Mouse (Mus musculus): ENCODE results near the gene Dpf3.

The Dpf3 gene

DNA sequence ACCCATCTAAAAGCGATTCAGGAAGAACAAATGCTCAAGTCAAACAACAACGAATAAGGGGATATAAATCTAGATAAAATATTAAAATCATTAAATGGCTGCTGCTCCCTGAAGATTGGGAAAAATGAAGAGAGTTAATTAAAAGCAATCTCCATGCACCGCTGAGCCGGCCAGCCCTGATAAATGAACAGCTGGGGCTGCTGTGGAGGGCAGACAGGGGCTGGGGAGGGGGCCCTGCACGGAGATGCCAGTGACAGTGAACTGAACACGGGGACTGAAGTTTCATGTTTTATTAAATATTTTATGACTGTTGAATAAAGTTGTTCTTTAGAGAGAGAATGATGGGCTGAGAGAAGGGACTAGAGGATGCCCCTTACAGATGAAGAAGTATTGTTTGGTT, 12.1 kb downstream of the Dpf3 start:
- in situ Hi-C loops (cut with MboI; ENCODE audit: unreplicated experiment in 2 of 2), result loop anchor here (25.0 kb wide), 2 partner anchors 763 to 988 kb away; no protein-coding TSS in a partner anchor

DNA sequence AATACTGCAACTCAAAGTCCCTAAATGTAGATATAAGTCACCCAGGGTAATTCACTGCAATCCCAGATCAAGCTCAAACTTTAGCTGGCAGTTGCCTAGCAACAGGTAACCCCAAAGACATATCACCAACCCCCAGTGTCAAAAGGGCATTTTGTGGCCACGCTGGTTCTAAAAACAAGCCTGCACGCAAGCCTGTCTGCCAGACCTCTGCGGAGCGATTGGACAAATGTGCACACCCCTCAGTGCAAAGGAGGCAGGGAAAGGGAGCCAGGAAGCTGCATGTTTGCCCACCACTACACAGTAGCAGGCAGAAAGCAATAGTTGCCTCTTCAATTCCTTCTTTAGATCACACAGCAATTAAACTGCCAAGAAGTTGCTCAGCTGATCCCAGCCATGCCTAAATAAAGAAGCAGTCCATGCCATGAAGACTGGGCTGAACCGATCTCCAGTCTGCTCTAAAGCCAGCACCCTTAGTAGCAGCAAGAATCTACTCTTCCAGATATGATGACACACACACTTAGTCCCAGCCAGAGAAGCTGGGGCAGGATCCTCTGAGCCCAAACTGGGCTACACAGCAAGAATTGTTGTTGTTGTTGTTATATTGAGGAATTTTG, 13.4 kb downstream of the Dpf3 start:
- in situ Hi-C loops (cut with MboI; ENCODE audit: unreplicated experiment in 2 of 2), result no loop called here

DNA sequence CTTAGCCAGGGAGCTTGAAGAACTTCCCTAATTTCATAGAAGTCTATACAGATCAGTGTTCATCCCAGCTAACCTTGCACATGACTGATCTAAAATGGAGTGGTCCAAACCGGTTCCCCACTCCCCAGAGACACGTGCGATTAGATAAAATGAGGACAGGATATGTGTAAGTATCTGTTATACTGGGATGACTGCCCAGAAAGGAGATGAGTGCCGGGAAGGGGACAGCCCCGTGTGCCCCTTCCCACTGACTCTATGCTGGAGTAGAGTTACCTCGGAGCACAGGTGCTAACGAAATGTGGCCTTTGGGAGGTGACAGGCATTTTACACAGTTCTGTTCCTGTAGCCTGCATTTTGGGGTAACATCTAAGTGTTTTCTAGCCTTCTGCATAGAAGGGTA, 15.8 kb downstream of the Dpf3 start:
- in situ Hi-C loops (cut with MboI; ENCODE audit: unreplicated experiment in 2 of 2), result no loop called here

GRCm38 (mm10) chr12:83470085-83470484, 17.4 kb downstream of the Dpf3 start:
- in situ Hi-C loops (cut with MboI; ENCODE audit: unreplicated experiment in 2 of 2), result no loop called here

DNA sequence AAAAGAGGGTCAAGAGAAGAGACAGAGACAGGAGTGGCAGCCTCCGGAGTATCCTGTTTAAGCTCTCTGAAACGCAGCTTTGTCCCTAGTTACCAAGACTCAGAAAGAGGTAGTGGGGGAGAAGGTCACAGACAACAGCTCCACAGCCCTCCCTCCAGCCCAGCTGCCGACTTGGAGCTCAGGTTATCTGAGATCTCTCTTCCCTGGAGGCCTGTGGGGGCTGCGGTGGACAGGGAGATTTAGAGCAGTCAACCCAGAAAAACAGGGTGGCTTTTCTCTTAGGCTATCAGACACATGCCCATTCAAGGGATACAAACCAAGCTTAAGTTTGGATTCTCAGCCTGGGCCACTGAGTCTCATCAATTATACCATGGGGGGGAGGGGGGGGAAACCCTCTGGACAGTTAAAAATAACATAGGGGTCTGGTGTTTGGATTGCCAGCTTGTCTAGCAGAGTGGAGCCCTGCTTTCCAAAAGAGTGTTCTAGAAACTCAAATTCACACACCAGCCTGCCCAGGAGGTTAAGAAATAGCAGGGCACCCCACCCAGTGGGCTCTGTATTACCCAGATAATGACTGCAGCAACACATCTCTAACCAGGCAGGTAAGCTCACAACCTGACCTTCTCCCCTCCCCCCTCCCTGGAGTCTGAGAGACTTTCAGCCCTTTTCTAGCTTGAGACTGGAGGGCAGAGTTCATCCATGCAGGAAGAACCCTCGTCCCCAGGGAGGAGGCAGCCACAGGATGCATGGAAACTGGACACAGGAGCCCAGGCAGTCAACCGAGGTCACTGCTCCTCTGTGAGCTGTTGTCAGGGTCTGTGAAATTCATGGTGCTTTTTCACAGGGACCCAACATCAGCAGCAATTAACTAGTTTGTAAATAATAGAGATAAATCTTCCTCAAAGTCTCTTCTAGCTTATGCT, 20.7 kb downstream of the Dpf3 start:
- in situ Hi-C loops (cut with MboI; ENCODE audit: unreplicated experiment in 2 of 2), result no loop called here

GRCm38 (mm10) chr12:83466053-83466452, 21.5 kb downstream of the Dpf3 start:
- in situ Hi-C loops (cut with MboI; ENCODE audit: unreplicated experiment in 2 of 2), result no loop called here

GRCm38 (mm10) chr12:83460272-83460671, 27.2 kb downstream of the Dpf3 start:
- in situ Hi-C loops (cut with MboI; ENCODE audit: unreplicated experiment in 2 of 2), result no loop called here

DNA sequence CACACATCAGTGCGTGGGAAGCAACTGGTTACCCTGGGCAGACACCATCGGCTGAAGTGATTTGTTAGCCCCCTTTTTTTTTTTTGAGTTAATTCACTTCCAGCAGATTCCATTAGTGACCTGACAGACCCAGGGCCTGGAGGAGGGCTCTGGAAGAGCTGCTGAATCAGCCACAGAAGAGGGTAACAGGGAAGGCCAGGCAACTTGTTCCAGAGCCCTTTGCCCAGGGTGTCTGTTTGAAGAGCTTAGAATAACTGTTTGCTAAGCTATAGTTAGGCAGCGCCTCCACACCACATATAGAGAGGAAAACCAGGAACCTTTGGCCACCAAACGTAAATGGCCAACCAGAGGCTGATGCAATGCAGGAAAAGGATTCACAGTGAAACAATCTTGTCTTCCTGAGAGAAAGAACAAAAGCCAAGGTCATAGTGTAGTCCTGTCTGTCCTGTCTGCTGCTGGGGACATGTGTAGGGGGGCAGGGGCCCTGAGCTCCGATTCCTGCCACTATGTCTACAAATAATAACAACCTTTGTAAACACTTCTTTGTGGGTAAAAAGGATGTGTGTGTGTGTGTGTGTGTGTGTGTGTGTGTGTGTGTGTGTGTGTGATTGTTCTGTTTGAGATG, 32.7 kb downstream of the Dpf3 start:
- in situ Hi-C loops (cut with MboI; ENCODE audit: unreplicated experiment in 2 of 2), result no loop called here

DNA sequence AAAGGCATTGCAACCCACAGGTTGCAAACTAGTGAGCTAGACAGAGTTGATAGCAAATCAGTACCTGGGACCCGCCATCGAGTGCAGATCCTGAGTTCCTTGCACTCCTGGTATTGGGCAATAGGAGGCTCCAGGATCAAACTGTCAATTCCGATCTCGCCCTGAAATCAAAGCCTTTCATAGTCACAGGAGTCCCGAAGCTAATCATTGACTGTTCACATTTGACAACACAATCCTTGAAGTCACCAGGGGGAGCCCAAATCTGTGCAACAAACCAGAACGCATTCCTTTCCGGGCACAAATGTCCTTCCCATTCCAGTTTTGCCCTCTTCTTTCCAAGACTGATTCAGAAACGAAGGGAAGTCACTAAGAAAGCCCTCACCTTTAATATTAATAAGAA, 35.7 kb downstream of the Dpf3 start:
- in situ Hi-C loops (cut with MboI; ENCODE audit: unreplicated experiment in 2 of 2), result no loop called here

DNA sequence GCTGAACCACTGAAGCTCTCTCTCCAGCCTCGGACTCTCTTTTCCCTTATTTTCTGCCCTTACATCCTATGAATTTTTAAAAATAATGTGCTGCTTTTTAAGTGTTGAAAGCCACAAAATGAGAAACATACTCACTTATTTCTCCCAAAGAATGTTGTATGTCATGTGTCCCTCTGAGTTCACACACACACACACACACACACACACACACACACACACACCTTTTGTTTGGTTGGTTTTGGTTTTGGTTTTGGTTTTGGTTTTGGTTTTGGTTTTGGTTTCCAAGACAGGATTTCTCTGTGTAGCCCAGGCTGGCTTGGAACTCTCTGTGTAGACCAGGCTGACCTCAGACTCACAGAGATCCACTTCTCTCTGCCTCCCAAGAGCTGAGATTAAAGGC, 37.0 kb downstream of the Dpf3 start:
- in situ Hi-C loops (cut with MboI; ENCODE audit: unreplicated experiment in 2 of 2), result no loop called here

DNA sequence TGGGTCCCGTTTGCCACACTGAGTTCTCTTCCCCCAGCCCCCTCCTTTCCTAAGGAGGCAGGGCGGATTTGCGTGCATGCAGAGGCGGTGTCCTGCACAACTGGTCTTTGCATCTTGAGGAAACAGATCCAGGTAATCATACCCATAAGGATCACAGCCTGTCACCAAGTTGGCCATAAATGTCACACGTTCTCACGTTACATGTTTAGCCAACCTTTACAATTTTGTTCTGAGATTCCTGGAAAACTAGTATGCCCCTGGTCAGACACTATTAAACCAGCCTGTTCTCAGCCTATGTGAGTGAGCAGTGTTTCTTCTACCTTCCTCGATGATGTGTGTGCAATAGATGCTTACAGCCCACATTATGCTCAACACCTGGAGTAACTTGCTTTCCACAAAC, 38.3 kb downstream of the Dpf3 start:
- in situ Hi-C loops (cut with MboI; ENCODE audit: unreplicated experiment in 2 of 2), result no loop called here

DNA sequence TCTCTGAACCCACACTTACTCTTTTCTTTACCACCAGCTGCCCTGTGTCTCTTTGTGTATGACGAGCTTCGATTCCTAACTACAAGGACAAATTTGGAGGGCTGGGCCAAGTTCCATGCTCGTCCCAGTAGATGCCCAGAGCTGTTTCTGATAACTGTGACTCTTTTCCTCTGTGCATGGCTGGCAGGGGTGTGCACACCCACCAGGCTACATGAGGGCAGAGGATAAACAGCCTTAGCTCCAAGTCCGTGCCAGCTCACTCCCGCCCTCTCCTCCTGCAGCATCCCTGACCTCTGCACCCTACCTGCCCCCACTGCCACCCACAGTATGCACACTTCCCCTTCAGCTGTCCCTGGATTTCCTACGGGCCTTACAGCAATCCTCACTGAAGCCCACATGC, 41.9 kb downstream of the Dpf3 start:
- in situ Hi-C loops (cut with MboI; ENCODE audit: unreplicated experiment in 2 of 2), result no loop called here

GRCm38 (mm10) chr12:83444448-83444847, 43.1 kb downstream of the Dpf3 start:
- in situ Hi-C loops (cut with MboI; ENCODE audit: unreplicated experiment in 2 of 2), result no loop called here

DNA sequence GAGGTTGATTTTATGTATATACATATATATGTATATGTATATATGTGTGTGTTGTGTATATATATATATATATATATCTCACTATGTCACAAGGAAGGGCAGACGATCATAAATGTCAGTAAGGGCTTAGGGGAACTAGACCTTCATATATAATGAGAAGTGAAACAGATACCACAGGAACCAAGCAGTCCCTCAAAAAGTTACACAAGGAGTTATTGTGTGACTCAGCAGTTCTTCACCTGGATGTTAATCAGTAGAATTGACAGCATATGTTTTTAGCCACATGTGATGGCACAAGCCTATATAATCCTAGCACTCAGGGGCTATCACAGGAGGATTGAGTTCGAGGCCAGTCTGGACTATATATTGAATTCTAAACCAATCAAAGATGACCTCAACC, 49.5 kb downstream of the Dpf3 start:
- in situ Hi-C loops (cut with MboI; ENCODE audit: unreplicated experiment in 2 of 2), result no loop called here

GRCm38 (mm10) chr12:83433987-83434698, 53.4 kb downstream of the Dpf3 start:
- in situ Hi-C loops (cut with MboI; ENCODE audit: unreplicated experiment in 2 of 2), result no loop called here

DNA sequence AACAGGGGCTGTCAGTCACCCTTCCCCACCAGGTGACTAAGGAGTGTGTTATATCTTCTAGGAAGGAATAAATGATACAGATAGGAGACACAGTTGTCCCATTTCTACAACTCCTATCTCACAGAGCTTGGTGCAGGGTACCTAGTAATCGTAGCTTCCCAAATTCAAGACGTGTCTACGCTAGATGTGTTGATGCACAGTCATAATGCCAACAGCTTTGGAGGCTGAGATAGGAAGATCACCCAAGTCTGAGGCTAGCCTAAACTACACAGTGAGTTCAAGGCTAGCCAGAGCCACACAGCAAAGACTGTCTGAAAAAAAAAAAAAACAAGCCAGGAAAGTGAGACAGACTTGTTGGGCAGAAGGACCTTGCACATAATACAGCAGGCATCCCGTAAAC, 54.1 kb downstream of the Dpf3 start:
- in situ Hi-C loops (cut with MboI; ENCODE audit: unreplicated experiment in 2 of 2), result no loop called here

GRCm38 (mm10) chr12:83430207-83430606, 57.3 kb downstream of the Dpf3 start:
- in situ Hi-C loops (cut with MboI; ENCODE audit: unreplicated experiment in 2 of 2), result no loop called here

GRCm38 (mm10) chr12:83428016-83428415, 59.5 kb downstream of the Dpf3 start:
- in situ Hi-C loops (cut with MboI; ENCODE audit: unreplicated experiment in 2 of 2), result no loop called here

DNA sequence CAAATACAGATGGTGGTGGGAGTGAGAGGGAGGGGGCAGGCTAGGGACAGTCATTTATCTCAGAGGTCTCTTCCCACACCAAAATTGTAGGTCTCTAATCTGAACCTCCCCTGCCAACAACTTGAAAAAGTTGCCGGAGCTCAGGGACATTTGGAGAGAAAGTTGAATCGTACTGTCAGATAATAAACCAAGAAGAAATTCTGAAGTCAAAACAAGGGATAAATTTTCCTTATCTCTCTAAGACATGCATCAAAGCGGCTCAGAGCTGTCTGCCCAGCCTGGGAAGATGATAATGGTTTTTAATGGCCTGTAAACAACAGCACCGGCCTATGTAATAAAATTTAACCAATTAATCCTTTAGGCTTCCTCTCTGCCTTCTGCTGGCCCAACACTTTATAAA, 59.9 kb downstream of the Dpf3 start:
- in situ Hi-C loops (cut with MboI; ENCODE audit: unreplicated experiment in 2 of 2), result no loop called here

DNA sequence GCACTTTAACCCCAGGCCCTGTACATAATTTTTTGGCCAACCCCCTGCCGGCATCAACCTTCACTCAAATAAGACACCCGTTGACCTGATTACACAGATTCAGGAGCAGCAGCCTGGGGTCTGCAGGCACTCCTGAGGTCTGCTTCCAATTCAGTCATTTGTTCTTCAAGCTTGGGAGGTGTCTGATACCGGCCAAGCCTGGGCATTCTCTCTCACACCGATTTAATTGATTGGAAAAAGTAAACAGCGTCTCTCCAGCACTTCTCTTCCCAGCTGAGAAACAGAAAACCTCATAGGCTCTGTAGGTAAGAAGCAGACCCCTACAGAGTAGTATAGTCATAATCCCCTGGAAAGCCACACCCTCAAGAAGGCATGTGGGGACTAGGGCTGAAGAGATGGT, 61.2 kb downstream of the Dpf3 start:
- in situ Hi-C loops (cut with MboI; ENCODE audit: unreplicated experiment in 2 of 2), result no loop called here

GRCm38 (mm10) chr12:83425736-83426135, 61.8 kb downstream of the Dpf3 start:
- in situ Hi-C loops (cut with MboI; ENCODE audit: unreplicated experiment in 2 of 2), result no loop called here

Data from v-Abl transformed pro-B cells (cell line).